Mouse (Mus musculus) liver, embryonic 14.5 days (tissue): ENCODE data around the gene Zscan4d.
"Not testable (repeated sequence)": the region's sequence is repeated elsewhere in the genome, so short reads cannot be mapped to it uniquely, and the experiment has no call there.

Experiments used
- CTCF ChIP-seq: IDR thresholded peaks from 2 replicates; pipeline ENCODE4 v1.5.1; 2016; ENCODE audit warnings: antibody characterized with exemption, low read depth, control low read depth
- EP300 ChIP-seq: IDR thresholded peaks from 2 replicates; pipeline ENCODE4 v1.6.1; 2016; ENCODE audit warnings: antibody characterized with exemption, low read depth

- TF ChIP-seq CTCF, EP300: not testable (repeated sequence)
Observed at GRCm38 (mm10) chr7:11166059-11166458, at the start of gene Zscan4d.
